Mouse (Mus musculus): ENCODE measurements around the gene Nr0b1. TPM values are rescaled to one million over a fixed set of nuclear protein-coding genes. Genes with fewer than 3 reads are reported as not detected.

The Nr0b1 gene
- polyA plus RNA-seq (2011; ENCODE audit: insufficient read depth, insufficient read length, low read depth, missing spikeins), result 17.0 and 17.4 TPM in 2 replicates

- TF ChIP-seq POLR2A (IDR thresholded peaks at IDR 0.05; ENCODE audit: insufficient read depth, low read length) (no peak), EP300 (IDR thresholded peaks at IDR 0.05; ENCODE audit: insufficient read depth, low read depth, low read length) (peak; percentile 73), CTCF (IDR thresholded peaks at IDR 0.05; ENCODE audit: low read depth, low read length) (no peak)
- H3K4me1 ChIP-seq (ENCODE audit: control insufficient read depth, insufficient read depth, low read length), result no peaks in the 10 kb centered on the region
- H3K4me3 ChIP-seq (ENCODE audit: low read depth, low read length), result peak within 1 kb of the TSS; percentile 65
- peaks cover 4% of the 10 kb centered on the region; the same call in 1 of the 2 replicates for H3K36me3 ChIP-seq (ENCODE audit: control insufficient read depth, insufficient read depth, low read length, poor library complexity, severe bottlenecking)
- no peaks in the 10 kb centered on the region for H3K27me3 ChIP-seq (ENCODE audit: control insufficient read depth, insufficient read depth, low read length, poor library complexity, severe bottlenecking)
- H3K9ac ChIP-seq (ENCODE audit: low read depth, poor library complexity, severe bottlenecking), result peak within 1 kb of the TSS; percentile 61
- no peak within 1 kb of the TSS for H3K27ac ChIP-seq (ENCODE audit: insufficient read depth, low read length)
- no peaks in the 10 kb centered on the region for H3K9me3 ChIP-seq (replicated peaks; ENCODE audit: control insufficient read depth, insufficient read depth, low read length, poor library complexity, severe bottlenecking)
Measured at GRCm38 (mm10) chrX:86191614-86192419, at the start of gene Nr0b1. Nr0b1 (plus strand) TSS chrX:86191764.

GRCm38 (mm10) chrX:86187250-86187649 lies 4.3 kb upstream of the Nr0b1 start:
- H3K4me1 ChIP-seq (ENCODE audit: control insufficient read depth, insufficient read depth, low read length), result no peaks in the 10 kb centered on the region
- no peak overlapping the region; the same call in 1 of the 2 replicates for H3K27ac ChIP-seq (ENCODE audit: insufficient read depth, low read length)
- no peaks in the 10 kb centered on the region for H3K27me3 ChIP-seq (ENCODE audit: control insufficient read depth, insufficient read depth, low read length, poor library complexity, severe bottlenecking)
- H3K9me3 ChIP-seq (replicated peaks; ENCODE audit: control insufficient read depth, insufficient read depth, low read length, poor library complexity, severe bottlenecking), result no peaks in the 10 kb centered on the region
- TF ChIP-seq POLR2A (IDR thresholded peaks at IDR 0.05; ENCODE audit: insufficient read depth, low read length), result no peak
- no peak for TF ChIP-seq EP300 (IDR thresholded peaks at IDR 0.05; ENCODE audit: insufficient read depth, low read depth, low read length)
- TF ChIP-seq CTCF (IDR thresholded peaks at IDR 0.05; ENCODE audit: low read depth, low read length), result no peak
- no peak overlapping the region for H3K9ac ChIP-seq (ENCODE audit: low read depth, poor library complexity, severe bottlenecking)
- H3K36me3 ChIP-seq (ENCODE audit: control insufficient read depth, insufficient read depth, low read length, poor library complexity, severe bottlenecking), result no peaks in the 10 kb centered on the region
- H3K4me3 ChIP-seq (ENCODE audit: low read depth, low read length), result no peak overlapping the region

DNA sequence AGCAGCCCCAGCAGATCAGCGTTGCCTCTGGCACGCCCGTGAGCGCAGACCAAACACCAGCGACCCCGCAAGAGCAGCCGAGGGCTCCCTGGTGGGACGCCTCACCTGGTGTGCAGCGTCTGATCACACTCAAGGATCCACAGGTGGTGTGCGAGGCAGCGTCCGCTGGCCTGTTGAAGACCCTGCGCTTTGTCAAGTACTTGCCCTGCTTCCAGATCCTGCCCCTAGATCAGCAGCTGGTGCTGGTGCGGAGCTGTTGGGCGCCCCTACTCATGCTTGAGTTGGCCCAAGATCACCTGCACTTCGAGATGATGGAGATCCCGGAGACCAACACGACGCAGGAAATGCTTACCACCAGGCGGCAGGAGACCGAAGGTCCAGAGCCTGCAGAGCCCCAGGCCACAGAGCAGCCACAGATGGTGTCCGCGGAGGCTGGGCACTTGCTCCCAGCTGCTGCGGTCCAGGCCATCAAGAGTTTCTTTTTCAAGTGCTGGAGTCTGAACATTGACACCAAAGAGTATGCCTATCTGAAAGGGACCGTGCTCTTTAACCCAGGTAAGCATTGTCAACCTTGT lies 943 bp downstream of the Nr0b1 start:
- H3K36me3 ChIP-seq (ENCODE audit: control insufficient read depth, insufficient read depth, low read length, poor library complexity, severe bottlenecking), result peaks cover 4% of the 10 kb centered on the region; the same call in 1 of the 2 replicates
- H3K4me1 ChIP-seq (ENCODE audit: control insufficient read depth, insufficient read depth, low read length), result no peaks in the 10 kb centered on the region
- H3K9me3 ChIP-seq (replicated peaks; ENCODE audit: control insufficient read depth, insufficient read depth, low read length, poor library complexity, severe bottlenecking), result no peaks in the 10 kb centered on the region
- H3K27me3 ChIP-seq (ENCODE audit: control insufficient read depth, insufficient read depth, low read length, poor library complexity, severe bottlenecking), result no peaks in the 10 kb centered on the region
- peak overlapping the region; percentile 61 for H3K9ac ChIP-seq (ENCODE audit: low read depth, poor library complexity, severe bottlenecking)
- TF ChIP-seq CTCF (IDR thresholded peaks at IDR 0.05; ENCODE audit: low read depth, low read length), result peak; percentile 16
- no peak for TF ChIP-seq EP300 (IDR thresholded peaks at IDR 0.05; ENCODE audit: insufficient read depth, low read depth, low read length)
- peak overlapping the region; percentile 65 for H3K4me3 ChIP-seq (ENCODE audit: low read depth, low read length)
- peak overlapping the region; percentile 76 for H3K27ac ChIP-seq (ENCODE audit: insufficient read depth, low read length)

DNA sequence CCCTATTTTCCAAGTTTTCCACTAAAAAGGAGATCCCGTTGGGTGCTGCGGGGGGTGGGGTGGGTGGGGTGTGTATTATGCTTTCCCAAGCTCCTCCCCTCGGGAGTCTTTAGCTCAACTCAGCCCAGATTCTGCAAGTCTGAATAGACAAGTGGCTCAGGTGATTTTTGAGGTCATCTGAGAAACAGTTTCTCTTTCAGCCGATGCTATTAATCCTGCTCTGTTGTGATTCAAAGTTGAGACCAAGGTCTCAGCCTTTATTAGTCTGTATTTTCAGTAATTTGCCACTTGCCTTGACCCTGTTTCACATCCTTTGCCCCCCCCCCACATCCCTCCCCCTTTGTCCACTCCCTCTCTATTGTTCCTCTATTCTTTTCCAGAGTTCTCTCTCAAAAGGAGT lies 1.8 kb downstream of the Nr0b1 start:
- no peak overlapping the region for H3K4me3 ChIP-seq (ENCODE audit: low read depth, low read length)
- no peak overlapping the region for H3K27ac ChIP-seq (ENCODE audit: insufficient read depth, low read length)
- H3K4me1 ChIP-seq (ENCODE audit: control insufficient read depth, insufficient read depth, low read length), result no peaks in the 10 kb centered on the region
- TF ChIP-seq EP300 (IDR thresholded peaks at IDR 0.05; ENCODE audit: insufficient read depth, low read depth, low read length) (0 out of 2 replicates have a peak, but pooled peaks have one; percentile 12), POLR2A (IDR thresholded peaks at IDR 0.05; ENCODE audit: insufficient read depth, low read length) (no peak)
- H3K36me3 ChIP-seq (ENCODE audit: control insufficient read depth, insufficient read depth, low read length, poor library complexity, severe bottlenecking), result peaks cover 4% of the 10 kb centered on the region; the same call in 1 of the 2 replicates
- no peak overlapping the region for H3K9ac ChIP-seq (ENCODE audit: low read depth, poor library complexity, severe bottlenecking)
- H3K9me3 ChIP-seq (replicated peaks; ENCODE audit: control insufficient read depth, insufficient read depth, low read length, poor library complexity, severe bottlenecking), result no peaks in the 10 kb centered on the region
- H3K27me3 ChIP-seq (ENCODE audit: control insufficient read depth, insufficient read depth, low read length, poor library complexity, severe bottlenecking), result no peaks in the 10 kb centered on the region

DNA sequence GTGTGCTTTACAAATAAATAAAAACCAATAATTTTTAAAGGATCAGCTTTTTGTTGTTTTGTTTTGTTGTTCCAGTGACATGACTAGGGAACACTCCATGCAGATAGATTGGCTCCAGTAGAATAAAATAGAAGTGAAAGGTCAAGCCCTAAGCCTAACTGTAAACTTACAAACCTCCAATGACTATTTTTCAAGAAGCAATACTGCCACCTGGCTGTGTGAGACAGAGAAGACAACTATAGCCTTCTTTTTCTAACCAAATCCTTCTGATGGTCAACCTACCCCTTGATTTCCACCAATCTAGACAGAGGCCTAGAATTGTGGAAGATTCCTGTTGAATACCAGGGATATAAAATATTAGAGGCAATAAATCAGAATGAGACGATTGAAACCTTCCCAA lies 45.7 kb downstream of the Nr0b1 start:
- Histone ChIP-seq H3K36me3 (ENCODE audit: control insufficient read depth, insufficient read depth, low read length, poor library complexity, severe bottlenecking) (no peaks in the 10 kb centered on the region), H3K4me1 (ENCODE audit: control insufficient read depth, insufficient read depth, low read length) (no peaks in the 10 kb centered on the region), H3K9ac (ENCODE audit: low read depth, poor library complexity, severe bottlenecking) (no peak overlapping the region), H3K9me3 (replicated peaks; ENCODE audit: control insufficient read depth, insufficient read depth, low read length, poor library complexity, severe bottlenecking) (no peaks in the 10 kb centered on the region), H3K4me3 (ENCODE audit: low read depth, low read length) (no peak overlapping the region), H3K27ac (ENCODE audit: insufficient read depth, low read length) (no peak overlapping the region), H3K27me3 (ENCODE audit: control insufficient read depth, insufficient read depth, low read length, poor library complexity, severe bottlenecking) (no peaks in the 10 kb centered on the region)
- TF ChIP-seq CTCF (IDR thresholded peaks at IDR 0.05; ENCODE audit: low read depth, low read length) (no peak), EP300 (IDR thresholded peaks at IDR 0.05; ENCODE audit: insufficient read depth, low read depth, low read length) (no peak), POLR2A (IDR thresholded peaks at IDR 0.05; ENCODE audit: insufficient read depth, low read length) (no peak)

Other genes starting within 250 kb of the Nr0b1 start
- gene Samt3, start 147.6 kb upstream of the Nr0b1 start, polyA plus RNA-seq (2011; ENCODE audit: insufficient read depth, insufficient read length, low read depth, missing spikeins), result not detected in 2 replicates
- gene Mageb4, start 113.3 kb downstream of the Nr0b1 start, polyA plus RNA-seq (2011; ENCODE audit: insufficient read depth, insufficient read length, low read depth, missing spikeins), result not detected in 2 replicates

Data from ES-Bruce4 (cell line).